Mouse (Mus musculus): ENCODE data around the gene Polrmt. TPM values are rescaled to one million over a fixed set of nuclear protein-coding genes. Genes with fewer than 3 reads are reported as not detected.

Polrmt gene
- polyA plus RNA-seq, 1 experiment: 19.8 TPM

DNA sequence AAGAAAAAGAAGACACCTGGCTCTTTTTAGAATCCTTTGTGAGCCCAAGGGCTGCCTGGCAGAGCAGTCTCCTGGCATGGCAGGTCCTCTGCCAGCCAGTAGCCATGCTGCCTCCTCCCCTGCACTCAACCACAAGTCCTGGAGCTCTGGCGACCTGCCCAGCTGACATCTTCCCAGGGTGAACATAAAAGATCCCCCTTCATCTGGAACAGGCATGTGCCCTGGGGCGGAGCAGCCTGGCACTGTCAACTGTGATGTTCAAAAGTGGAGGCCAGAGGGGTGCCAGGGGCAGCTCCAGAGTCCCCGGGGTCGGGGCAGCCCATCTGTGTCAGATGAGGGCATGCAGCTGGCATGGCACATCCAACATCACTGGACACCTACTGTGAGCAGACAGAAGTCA is 31.4 kb downstream of the Polrmt start:
- TF ChIP-seq POLR2A (IDR thresholded peaks at IDR 0.05; ENCODE audit: borderline replicate concordance, low read depth, low read length): no peak
- no peak for TF ChIP-seq CTCF (IDR thresholded peaks at IDR 0.05; ENCODE audit: low read depth, low read length)
- Histone ChIP-seq H3K4me3 (ENCODE audit: insufficient read depth, low read length) (no peak overlapping the region), H3K27ac (ENCODE audit: insufficient read depth, low read depth, low read length) (no peak overlapping the region), H3K4me1 (ENCODE audit: control insufficient read depth, insufficient read depth, low read length) (no peaks in the 10 kb centered on the region)

- H3K4me1 ChIP-seq (ENCODE audit: control insufficient read depth, insufficient read depth, low read length): no peaks in the 10 kb centered on the region
- TF ChIP-seq POLR2A (IDR thresholded peaks at IDR 0.05; ENCODE audit: borderline replicate concordance, low read depth, low read length) (no peak; the same call in 1 of the 2 replicates), CTCF (IDR thresholded peaks at IDR 0.05; ENCODE audit: low read depth, low read length) (no peak)
- no peak overlapping the region for H3K4me3 ChIP-seq (ENCODE audit: insufficient read depth, low read length)
- no peak overlapping the region for H3K27ac ChIP-seq (ENCODE audit: insufficient read depth, low read depth, low read length)
These were observed 33.2 kb downstream of the Polrmt start for GRCm38 (mm10) chr10:79713163-79713562.

DNA sequence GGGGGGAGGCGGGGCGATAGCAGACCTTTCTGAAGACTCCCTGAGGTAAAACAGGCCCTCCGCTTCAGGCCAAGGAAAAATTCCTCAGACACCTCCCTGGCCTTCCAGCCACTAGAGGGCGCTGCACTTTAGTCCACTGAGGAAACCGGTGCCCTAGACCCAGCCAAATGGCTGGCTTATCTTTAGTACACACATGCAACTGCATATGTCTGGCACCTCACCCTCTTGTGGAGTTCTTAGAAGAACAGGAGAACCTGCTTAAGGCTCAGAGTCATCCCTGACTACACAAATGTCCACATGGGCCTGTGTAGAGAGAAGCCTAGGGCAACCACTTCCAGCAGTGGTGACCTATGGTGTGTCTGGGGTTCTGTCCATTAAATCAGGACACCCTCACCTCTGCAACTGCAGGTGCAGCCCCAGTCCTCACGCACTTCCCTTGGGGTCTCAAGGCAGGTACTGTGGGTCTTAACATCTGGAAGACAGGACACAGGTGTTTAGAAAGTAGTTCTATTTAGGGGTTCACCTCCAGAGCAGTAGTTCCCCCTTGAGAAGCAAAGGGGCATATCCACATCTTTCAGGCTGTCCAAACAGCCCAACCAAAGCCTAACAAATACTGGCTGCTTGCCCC is 33.8 kb downstream of the Polrmt start:
- no peak for TF ChIP-seq POLR2A (IDR thresholded peaks at IDR 0.05; ENCODE audit: borderline replicate concordance, low read depth, low read length)
- peak; percentile 66; the same call in 1 of the 2 replicates for TF ChIP-seq CTCF (IDR thresholded peaks at IDR 0.05; ENCODE audit: low read depth, low read length)
- no peaks in the 10 kb centered on the region for H3K4me1 ChIP-seq (ENCODE audit: control insufficient read depth, insufficient read depth, low read length)

GRCm38 (mm10) chr10:79712029-79712428 is 34.4 kb downstream of the Polrmt start:
- Histone ChIP-seq H3K4me1 (ENCODE audit: control insufficient read depth, insufficient read depth, low read length) (no peaks in the 10 kb centered on the region), H3K27ac (ENCODE audit: insufficient read depth, low read depth, low read length) (no peak overlapping the region), H3K4me3 (ENCODE audit: insufficient read depth, low read length) (no peak overlapping the region)
- no peak for TF ChIP-seq POLR2A (IDR thresholded peaks at IDR 0.05; ENCODE audit: borderline replicate concordance, low read depth, low read length)
- TF ChIP-seq CTCF (IDR thresholded peaks at IDR 0.05; ENCODE audit: low read depth, low read length): no peak

More for the DNA sequence above, 33.8 kb downstream of the Polrmt start:
- Histone ChIP-seq H3K27ac (ENCODE audit: insufficient read depth, low read depth, low read length) (no peak overlapping the region), H3K4me3 (ENCODE audit: insufficient read depth, low read length) (no peak overlapping the region)

DNA sequence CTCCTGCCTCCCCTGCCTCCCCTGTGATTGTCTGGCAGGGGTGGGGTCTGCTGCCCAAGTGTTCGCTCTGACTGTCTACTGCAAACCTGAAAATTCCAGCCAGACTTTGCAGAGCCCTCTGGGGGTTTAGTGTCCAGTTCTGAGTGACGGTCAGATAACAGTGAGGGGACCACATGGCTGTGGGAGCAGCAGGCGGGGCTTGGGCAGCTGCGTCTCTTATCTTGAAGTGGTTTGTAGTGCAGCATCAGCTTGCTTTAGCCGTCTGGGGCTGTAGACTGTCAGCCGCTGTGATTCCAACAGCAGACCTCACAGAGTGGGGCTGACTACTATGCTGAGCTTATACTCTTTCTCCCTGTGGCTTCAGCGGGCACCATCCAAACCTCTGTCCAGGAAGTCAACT is 37.1 kb downstream of the Polrmt start:
- Histone ChIP-seq H3K4me3 (ENCODE audit: insufficient read depth, low read length) (no peak overlapping the region), H3K27ac (ENCODE audit: insufficient read depth, low read depth, low read length) (no peak overlapping the region), H3K4me1 (ENCODE audit: control insufficient read depth, insufficient read depth, low read length) (peaks cover 13% of the 10 kb centered on the region)
- TF ChIP-seq CTCF (IDR thresholded peaks at IDR 0.05; ENCODE audit: low read depth, low read length): no peak
- TF ChIP-seq POLR2A (IDR thresholded peaks at IDR 0.05; ENCODE audit: borderline replicate concordance, low read depth, low read length): no peak

DNA sequence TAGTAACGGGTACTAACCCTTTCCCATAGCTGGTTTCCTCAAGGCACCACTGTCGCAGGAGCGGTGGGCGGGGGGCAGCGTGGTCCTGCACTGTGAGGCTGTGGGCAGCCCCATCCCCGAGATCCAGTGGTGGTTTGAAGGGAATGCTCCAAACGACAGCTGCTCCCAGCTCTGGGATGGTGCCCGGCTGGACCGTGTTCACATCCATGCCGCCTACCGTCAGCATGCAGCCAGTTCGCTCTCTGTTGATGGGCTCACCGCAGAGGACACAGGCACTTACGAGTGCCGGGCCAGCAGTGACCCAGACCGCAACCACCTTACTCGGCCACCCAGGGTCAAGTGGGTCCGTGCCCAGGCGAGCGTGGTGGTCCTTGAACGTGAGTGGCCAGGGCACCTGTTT is 37.7 kb downstream of the Polrmt start:
- TF ChIP-seq POLR2A (IDR thresholded peaks at IDR 0.05; ENCODE audit: borderline replicate concordance, low read depth, low read length) (no peak), CTCF (IDR thresholded peaks at IDR 0.05; ENCODE audit: low read depth, low read length) (no peak)
- no peak overlapping the region for H3K4me3 ChIP-seq (ENCODE audit: insufficient read depth, low read length)
- no peak overlapping the region for H3K27ac ChIP-seq (ENCODE audit: insufficient read depth, low read depth, low read length)
- H3K4me1 ChIP-seq (ENCODE audit: control insufficient read depth, insufficient read depth, low read length): peaks cover 15% of the 10 kb centered on the region

- H3K27ac ChIP-seq (ENCODE audit: insufficient read depth, low read depth, low read length): no peak overlapping the region
- no peak for TF ChIP-seq POLR2A (IDR thresholded peaks at IDR 0.05; ENCODE audit: borderline replicate concordance, low read depth, low read length)
- H3K4me1 ChIP-seq (ENCODE audit: control insufficient read depth, insufficient read depth, low read length): peaks cover 15% of the 10 kb centered on the region
- no peak overlapping the region for H3K4me3 ChIP-seq (ENCODE audit: insufficient read depth, low read length)
These were observed 38.6 kb downstream of the Polrmt start for GRCm38 (mm10) chr10:79707759-79708158.

GRCm38 (mm10) chr10:79707162-79707561 is 39.2 kb downstream of the Polrmt start:
- no peak for TF ChIP-seq CTCF (IDR thresholded peaks at IDR 0.05; ENCODE audit: low read depth, low read length)
- TF ChIP-seq POLR2A (IDR thresholded peaks at IDR 0.05; ENCODE audit: borderline replicate concordance, low read depth, low read length): no peak
- no peak overlapping the region for H3K27ac ChIP-seq (ENCODE audit: insufficient read depth, low read depth, low read length)
- H3K4me3 ChIP-seq (ENCODE audit: insufficient read depth, low read length): no peak overlapping the region
- peaks cover 15% of the 10 kb centered on the region for H3K4me1 ChIP-seq (ENCODE audit: control insufficient read depth, insufficient read depth, low read length)

DNA sequence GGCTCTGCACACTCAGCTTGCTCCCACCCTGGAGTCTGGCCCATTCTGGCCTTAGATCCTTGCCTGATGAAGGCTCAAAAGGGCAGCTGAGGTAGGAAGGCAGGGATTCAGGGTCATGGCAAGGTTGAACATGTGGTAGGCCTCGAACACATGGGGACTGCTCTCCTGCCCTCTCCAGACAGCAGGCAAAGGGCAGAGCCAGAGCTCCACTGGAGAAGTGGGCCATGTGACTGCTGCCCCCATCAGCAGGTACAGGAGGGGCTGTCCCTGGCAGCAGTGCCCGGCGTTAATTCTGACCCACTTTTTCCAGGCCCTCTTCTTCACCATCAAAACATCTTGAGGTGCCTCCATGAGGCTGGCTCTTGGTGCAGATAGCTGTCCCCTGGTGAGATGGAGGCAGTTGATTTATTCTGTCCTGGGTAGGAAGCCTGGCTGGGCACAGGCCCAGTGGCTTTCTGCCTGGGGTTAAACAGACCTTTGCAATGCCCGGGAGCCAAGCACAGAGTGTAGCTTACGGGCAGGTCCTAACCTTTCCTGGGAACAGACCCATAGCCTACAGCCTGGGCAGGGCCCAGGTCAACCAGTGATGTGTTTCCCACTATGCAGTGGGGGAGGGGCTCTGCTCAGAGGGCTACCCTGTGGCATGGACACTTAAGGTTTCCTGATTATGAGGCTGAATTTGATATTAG is 39.8 kb downstream of the Polrmt start:
- Histone ChIP-seq H3K4me1 (ENCODE audit: control insufficient read depth, insufficient read depth, low read length) (peaks cover 15% of the 10 kb centered on the region), H3K4me3 (ENCODE audit: insufficient read depth, low read length) (no peak overlapping the region), H3K27ac (ENCODE audit: insufficient read depth, low read depth, low read length) (no peak overlapping the region)
- no peak for TF ChIP-seq POLR2A (IDR thresholded peaks at IDR 0.05; ENCODE audit: borderline replicate concordance, low read depth, low read length)
- TF ChIP-seq CTCF (IDR thresholded peaks at IDR 0.05; ENCODE audit: low read depth, low read length): no peak

- Histone ChIP-seq H3K27ac (ENCODE audit: insufficient read depth, low read depth, low read length) (no peak overlapping the region), H3K4me1 (ENCODE audit: control insufficient read depth, insufficient read depth, low read length) (peaks cover 15% of the 10 kb centered on the region), H3K4me3 (ENCODE audit: insufficient read depth, low read length) (peak overlapping the region; percentile 76; the same call in 1 of the 2 replicates)
- TF ChIP-seq POLR2A (IDR thresholded peaks at IDR 0.05; ENCODE audit: borderline replicate concordance, low read depth, low read length): no peak
- no peak for TF ChIP-seq CTCF (IDR thresholded peaks at IDR 0.05; ENCODE audit: low read depth, low read length)
These were observed 40.4 kb downstream of the Polrmt start for GRCm38 (mm10) chr10:79705951-79706350.

Measured in bone marrow macrophage, adult 2 months (primary cell).